Mouse (Mus musculus) right cerebral cortex, postnatal 14 days (tissue): ENCODE measurements around the gene Bcl9.

ENCODE experiments used
- DNase-seq: peaks from one replicate; pipeline ENCODE4 v3.0.0; 2022

The Bcl9 gene

GRCm38 (mm10) chr3:97294334-97294733 lies 3.4 kb downstream of the Bcl9 start:
- no peak for DNase-seq

- no peak for DNase-seq
These were observed 12.8 kb downstream of the Bcl9 start for GRCm38 (mm10) chr3:97284878-97285277.

GRCm38 (mm10) chr3:97284056-97284455 lies 13.7 kb downstream of the Bcl9 start:
- DNase-seq = peak; percentile 25

GRCm38 (mm10) chr3:97281426-97281825 lies 16.3 kb downstream of the Bcl9 start:
- no peak for DNase-seq

GRCm38 (mm10) chr3:97275708-97276107 lies 22.0 kb downstream of the Bcl9 start:
- DNase-seq = no peak

- DNase-seq = no peak
These were observed 23.0 kb downstream of the Bcl9 start for GRCm38 (mm10) chr3:97274516-97275230.

GRCm38 (mm10) chr3:97273876-97274275 lies 23.8 kb downstream of the Bcl9 start:
- no peak for DNase-seq

GRCm38 (mm10) chr3:97265667-97266415 lies 31.9 kb downstream of the Bcl9 start:
- DNase-seq = no peak

GRCm38 (mm10) chr3:97262235-97262634 lies 35.5 kb downstream of the Bcl9 start:
- no peak for DNase-seq

GRCm38 (mm10) chr3:97255706-97256339 lies 41.9 kb downstream of the Bcl9 start:
- DNase-seq = no peak

GRCm38 (mm10) chr3:97254861-97255465 lies 42.8 kb downstream of the Bcl9 start:
- no peak for DNase-seq

- no peak for DNase-seq
These were observed 43.7 kb downstream of the Bcl9 start for GRCm38 (mm10) chr3:97253823-97254600.

GRCm38 (mm10) chr3:97252896-97253295 lies 44.8 kb downstream of the Bcl9 start:
- DNase-seq = no peak

GRCm38 (mm10) chr3:97242629-97243167 lies 55.0 kb downstream of the Bcl9 start:
- no peak for DNase-seq

GRCm38 (mm10) chr3:97241826-97242225 lies 55.9 kb downstream of the Bcl9 start:
- no peak for DNase-seq

GRCm38 (mm10) chr3:97239793-97240192 lies 57.9 kb downstream of the Bcl9 start:
- DNase-seq = no peak

GRCm38 (mm10) chr3:97239316-97239715 lies 58.4 kb downstream of the Bcl9 start:
- DNase-seq = no peak

GRCm38 (mm10) chr3:97238521-97238920 lies 59.2 kb downstream of the Bcl9 start:
- no peak for DNase-seq

- no peak for DNase-seq
These were observed 60.3 kb downstream of the Bcl9 start for GRCm38 (mm10) chr3:97237403-97237802.

GRCm38 (mm10) chr3:97234797-97235196 lies 62.9 kb downstream of the Bcl9 start:
- DNase-seq = peak; percentile 35

GRCm38 (mm10) chr3:97232328-97232727 lies 65.4 kb downstream of the Bcl9 start:
- no peak for DNase-seq

GRCm38 (mm10) chr3:97231857-97232256 lies 65.9 kb downstream of the Bcl9 start:
- no peak for DNase-seq
